Mouse (Mus musculus) ES-Bruce4 (cell line): Measurements from ENCODE around the gene Hsd17b1. TPM values are rescaled to one million over a fixed set of nuclear protein-coding genes. Genes with fewer than 3 reads are reported as not detected.

ENCODE experiments used
- H3K27ac ChIP-seq: 2 replicates; pipeline ENCODE4 v1.5.1; 2012; ENCODE audit warnings: low read length, inconsistent platforms; ENCODE audit not compliant: insufficient read depth
- H3K27me3 ChIP-seq: 2 replicates; pipeline ENCODE4 v1.6.1; 2012; ENCODE audit warnings: mild to moderate bottlenecking, low read length, inconsistent platforms; ENCODE audit not compliant: control insufficient read depth, poor library complexity, insufficient read depth, severe bottlenecking
- H3K36me3 ChIP-seq: 2 replicates; pipeline ENCODE4 v1.6.1; 2012; ENCODE audit warnings: inconsistent platforms, mild to moderate bottlenecking, low read length, moderate library complexity; ENCODE audit not compliant: control insufficient read depth, poor library complexity, insufficient read depth, severe bottlenecking
- H3K4me1 ChIP-seq: one replicate; pipeline ENCODE4 v1.8.1; 2011; ENCODE audit warnings: low read length; ENCODE audit not compliant: control insufficient read depth, insufficient read depth
- H3K4me3 ChIP-seq: 2 replicates; pipeline ENCODE4 v1.5.1; 2011; ENCODE audit warnings: low read depth, mild to moderate bottlenecking, low read length
- H3K9ac ChIP-seq: 2 replicates; pipeline ENCODE4 v1.6.1; 2012; ENCODE audit warnings: low read depth, mild to moderate bottlenecking, inconsistent platforms; ENCODE audit not compliant: poor library complexity, severe bottlenecking
- H3K9me3 ChIP-seq: replicated peaks from 2 replicates; pipeline ENCODE4 v1.6.1; 2012; ENCODE audit warnings: mild to moderate bottlenecking, low read length, inconsistent platforms; ENCODE audit not compliant: control insufficient read depth, poor library complexity, insufficient read depth, severe bottlenecking
- CTCF ChIP-seq: IDR thresholded peaks from one replicate; pipeline ENCODE4 v1.8.1; 2011; ENCODE audit warnings: low read depth, low read length
- EP300 ChIP-seq: IDR thresholded peaks from 2 replicates; pipeline ENCODE4 v1.6.1; 2011; ENCODE audit warnings: low read depth, low read length; ENCODE audit not compliant: insufficient read depth
- POLR2A ChIP-seq: IDR thresholded peaks from one replicate; pipeline ENCODE4 v1.8.1; 2011; ENCODE audit warnings: low read length; ENCODE audit not compliant: insufficient read depth
- polyA plus RNA-seq: library from polyadenylated mRNA; stranded (reverse); fragments of >200 nt; gene quantifications from 2 replicates; pipeline ENCODE4 v1.2.4, GENCODE M21; 2011; ENCODE audit warnings: low read depth; ENCODE audit not compliant: missing spikeins, insufficient read depth, insufficient read length

Gene Hsd17b1
- polyA plus RNA-seq = 1.0 TPM in 1 of 2 replicates, not detected in the other

DNA sequence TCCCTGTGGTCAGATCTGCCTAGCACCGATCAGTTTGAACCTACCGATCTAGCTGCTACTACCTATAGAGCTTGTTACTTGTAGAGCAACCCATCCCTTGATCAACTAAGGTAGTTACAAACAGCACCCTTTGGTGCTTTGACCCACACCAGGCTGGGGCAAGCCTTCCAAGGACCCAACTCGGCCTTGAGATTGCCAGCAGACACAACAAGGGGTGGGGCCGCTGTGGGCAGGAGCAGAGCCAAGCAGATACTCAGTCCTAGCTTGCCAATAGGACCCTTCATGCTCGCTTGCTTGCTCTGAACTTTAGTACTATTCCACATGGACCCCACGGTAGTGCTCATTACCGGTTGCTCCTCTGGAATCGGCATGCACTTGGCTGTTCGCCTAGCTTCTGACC is at the start of gene Hsd17b1:
TSS of gene Hsd17b1 (plus strand) at position 291 of the 400 bp plus-strand sequence.
- TF ChIP-seq EP300 (no peak), CTCF (no peak), POLR2A (no peak)
- Histone ChIP-seq H3K27me3 (0 out of 2 replicates have a peak, but pooled peaks cover 2% of the 10 kb centered on the region), H3K36me3 (no peaks in the 10 kb centered on the region), H3K4me1 (no peaks in the 10 kb centered on the region), H3K9ac (peak within 1 kb of the TSS; percentile 33), H3K27ac (no peak within 1 kb of the TSS), H3K4me3 (peak within 1 kb of the TSS; percentile 60), H3K9me3 (no peaks in the 10 kb centered on the region)

DNA sequence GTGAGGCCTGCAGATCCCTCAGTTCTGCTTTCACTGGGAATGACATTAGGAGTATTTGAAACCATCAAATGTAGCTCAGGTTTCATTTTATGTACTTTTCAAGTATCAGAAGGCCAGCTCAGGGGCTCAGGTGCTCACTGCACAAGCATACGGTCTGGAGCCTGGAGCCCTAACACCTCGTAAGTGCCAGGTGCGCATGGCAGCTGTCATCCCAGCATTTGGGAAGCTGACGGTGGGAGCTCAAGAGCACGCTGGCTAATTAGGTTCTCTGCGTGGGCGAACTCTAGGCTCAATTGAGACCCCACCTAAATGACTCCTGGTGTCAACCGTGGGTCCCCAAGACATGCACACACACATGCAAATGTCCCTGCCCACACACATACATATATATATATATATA is 48.9 kb upstream of the Hsd17b1 start:
- no peak for TF ChIP-seq CTCF
- TF ChIP-seq POLR2A = no peak
- TF ChIP-seq EP300 = no peak
- Histone ChIP-seq H3K27me3 (no peaks in the 10 kb centered on the region), H3K4me1 (no peaks in the 10 kb centered on the region), H3K4me3 (no peak overlapping the region), H3K36me3 (peaks cover 4% of the 10 kb centered on the region; the same call in 1 of the 2 replicates), H3K27ac (no peak overlapping the region), H3K9me3 (peaks cover 2% of the 10 kb centered on the region), H3K9ac (no peak overlapping the region)

DNA sequence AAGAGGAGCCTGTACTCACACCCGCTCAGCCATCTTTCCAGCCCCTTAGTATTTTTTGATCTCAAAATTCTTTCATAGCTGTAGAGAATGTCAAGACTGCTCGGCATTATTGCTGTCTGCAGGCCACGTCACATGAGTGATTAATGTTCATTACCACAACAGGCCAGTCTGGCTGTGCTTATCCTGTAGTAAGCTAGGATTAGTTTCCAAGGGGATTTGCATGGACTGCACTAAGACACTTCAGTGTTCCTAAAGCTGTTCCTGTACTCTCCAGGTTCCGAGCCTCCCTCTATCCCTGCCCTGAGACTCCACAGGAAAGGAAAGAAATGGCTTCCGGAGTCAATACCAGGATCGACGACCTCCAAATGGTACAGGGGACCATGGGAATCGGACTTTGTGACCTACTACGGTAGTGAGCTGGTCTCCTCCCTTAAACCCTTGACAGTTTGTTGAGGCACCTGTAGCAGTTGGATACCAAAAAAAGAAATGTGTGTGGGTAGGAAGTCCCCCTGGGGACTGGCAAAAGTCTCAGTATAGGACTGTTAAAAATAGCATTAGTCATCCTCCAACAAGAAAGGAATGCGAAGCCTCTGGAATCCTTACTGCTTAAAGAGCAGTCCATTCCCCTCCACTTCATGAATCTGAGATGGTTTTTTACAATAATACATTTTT is 47.9 kb upstream of the Hsd17b1 start:
- no peak overlapping the region for H3K9ac ChIP-seq
- peaks cover 4% of the 10 kb centered on the region; the same call in 1 of the 2 replicates for H3K36me3 ChIP-seq
- TF ChIP-seq POLR2A (no peak), CTCF (no peak), EP300 (no peak)
- no peak overlapping the region for H3K4me3 ChIP-seq
- H3K27me3 ChIP-seq = no peaks in the 10 kb centered on the region
- peaks cover 2% of the 10 kb centered on the region for H3K9me3 ChIP-seq
- no peak overlapping the region for H3K27ac ChIP-seq
- no peaks in the 10 kb centered on the region for H3K4me1 ChIP-seq

DNA sequence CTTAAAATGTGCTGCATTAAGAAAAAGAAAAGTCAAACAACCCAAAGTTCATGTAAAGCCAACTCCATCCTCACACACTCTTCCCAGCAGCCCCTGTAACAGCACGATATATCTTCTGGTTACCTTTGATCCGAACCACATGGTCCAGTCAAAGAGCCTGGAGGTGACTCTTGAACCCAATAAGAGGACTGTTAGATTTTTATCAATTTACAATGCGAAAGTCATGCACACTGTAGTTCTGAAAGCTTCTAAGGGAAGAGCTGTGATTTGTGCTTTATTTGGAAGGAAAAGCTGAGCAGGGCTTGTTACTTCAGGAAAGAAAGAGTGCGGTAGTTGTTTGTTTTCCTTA is 47.4 kb upstream of the Hsd17b1 start:
- no peak overlapping the region for H3K9ac ChIP-seq
- H3K4me1 ChIP-seq = no peaks in the 10 kb centered on the region
- H3K4me3 ChIP-seq = no peak overlapping the region
- TF ChIP-seq EP300 (no peak), POLR2A (no peak), CTCF (no peak)
- H3K27ac ChIP-seq = no peak overlapping the region
- H3K27me3 ChIP-seq = no peaks in the 10 kb centered on the region
- H3K9me3 ChIP-seq = no peaks in the 10 kb centered on the region
- H3K36me3 ChIP-seq = peaks cover 4% of the 10 kb centered on the region; the same call in 1 of the 2 replicates

DNA sequence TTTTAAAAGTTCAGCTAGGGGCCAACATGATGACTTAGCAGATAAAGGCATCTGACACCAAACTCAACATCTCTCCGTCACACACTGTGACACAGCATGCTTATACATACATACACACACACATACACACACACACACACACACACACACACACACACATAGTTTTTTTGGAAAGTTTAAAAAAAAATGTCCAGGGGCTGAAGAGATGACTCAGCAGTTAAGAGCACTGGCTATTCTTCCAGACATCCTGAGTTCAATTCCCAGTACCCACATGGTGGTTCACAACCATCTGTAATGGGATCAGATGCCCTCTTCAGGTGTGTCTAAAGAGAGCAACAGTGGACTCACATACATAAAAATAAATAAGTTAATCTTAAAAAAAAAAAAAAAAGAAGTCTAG is 46.7 kb upstream of the Hsd17b1 start:
- no peak overlapping the region for H3K27ac ChIP-seq
- no peaks in the 10 kb centered on the region for H3K27me3 ChIP-seq
- no peak for TF ChIP-seq CTCF
- no peak overlapping the region for H3K4me3 ChIP-seq
- H3K4me1 ChIP-seq = no peaks in the 10 kb centered on the region
- H3K9ac ChIP-seq = no peak overlapping the region
- H3K36me3 ChIP-seq = 0 out of 2 replicates have a peak, but pooled peaks cover 3% of the 10 kb centered on the region
- H3K9me3 ChIP-seq = no peaks in the 10 kb centered on the region

DNA sequence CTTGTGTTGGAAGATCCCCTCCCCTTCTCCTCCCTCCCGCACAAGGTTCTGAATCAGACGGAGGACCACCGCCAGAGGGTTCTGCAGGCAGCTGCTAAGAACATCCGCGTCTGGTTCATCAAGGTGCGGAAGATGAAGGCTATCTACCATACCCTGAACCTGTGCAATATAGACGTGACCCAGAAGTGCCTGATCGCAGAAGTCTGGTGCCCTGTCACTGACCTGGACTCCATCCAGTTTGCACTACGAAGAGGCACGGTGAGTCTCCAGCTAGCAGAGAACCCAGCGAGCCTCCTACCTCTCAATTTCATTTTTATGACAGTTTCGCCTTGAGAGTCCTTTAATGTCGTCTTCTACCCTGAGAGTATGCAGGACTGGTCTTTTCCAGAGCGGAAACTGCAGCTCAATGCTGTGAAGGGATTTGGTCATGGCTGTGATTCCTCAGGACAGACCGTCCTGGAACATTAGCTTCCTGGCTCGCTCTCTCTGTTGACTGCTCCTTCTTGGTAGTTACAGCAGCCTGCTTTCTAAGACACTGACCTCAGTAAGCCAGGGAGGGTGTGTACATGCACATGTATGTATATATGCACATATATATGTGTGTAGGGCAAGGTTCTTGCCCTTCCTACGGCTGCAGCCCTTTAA is 44.2 kb upstream of the Hsd17b1 start:
- no peaks in the 10 kb centered on the region for H3K4me1 ChIP-seq
- no peak overlapping the region for H3K9ac ChIP-seq
- TF ChIP-seq CTCF = no peak
- no peak for TF ChIP-seq EP300
- TF ChIP-seq POLR2A = no peak
- no peaks in the 10 kb centered on the region for H3K27me3 ChIP-seq
- no peaks in the 10 kb centered on the region for H3K9me3 ChIP-seq
- no peak overlapping the region for H3K4me3 ChIP-seq
- H3K36me3 ChIP-seq = 0 out of 2 replicates have a peak, but pooled peaks cover 5% of the 10 kb centered on the region
- no peak overlapping the region for H3K27ac ChIP-seq
